Mouse (Mus musculus): Measurements from ENCODE around the gene Chid1. TPM values are rescaled to one million over a fixed set of nuclear protein-coding genes. Genes with fewer than 3 reads are reported as not detected.
"Not testable (repeated sequence)": the region's sequence is repeated elsewhere in the genome, so short reads cannot be mapped to it uniquely, and the experiment has no call there.

The Chid1 gene
- polyA plus RNA-seq, 1 experiment from 2014 or later, result 69.8 TPM

GRCm38 (mm10) chr7:141457236-141457635 lies 82.4 kb downstream of the Chid1 start:
- no peak for ATAC-seq
- Histone ChIP-seq H3K27ac (ENCODE audit: low read length) (no peak overlapping the region), H3K4me2 (ENCODE audit: low read depth, low read length) (no peak overlapping the region), H3K9ac (ENCODE audit: low read depth, low read length) (no peak overlapping the region), H3K36me3 (ENCODE audit: control insufficient read depth, insufficient read depth, low read length) (peaks cover 4% of the 10 kb centered on the region; the same call in 1 of the 2 replicates), H3K4me3 (ENCODE audit: low read length) (no peak overlapping the region), H3K27me3 (replicated peaks; ENCODE audit: control insufficient read depth, insufficient read depth, low read length) (peaks cover 5% of the 10 kb centered on the region), H3K4me1 (ENCODE audit: control insufficient read depth, insufficient read depth, low read length) (peaks cover 33% of the 10 kb centered on the region), H3K9me3 (ENCODE audit: control insufficient read depth, low read length) (no peaks in the 10 kb centered on the region)
- WGBS, result 95% methylated on average over 14 of the region's 14 CpGs

GRCm38 (mm10) chr7:141456739-141457138 lies 82.9 kb downstream of the Chid1 start:
- peaks cover 5% of the 10 kb centered on the region for H3K27me3 ChIP-seq (replicated peaks; ENCODE audit: control insufficient read depth, insufficient read depth, low read length)
- H3K4me1 ChIP-seq (ENCODE audit: control insufficient read depth, insufficient read depth, low read length), result peaks cover 29% of the 10 kb centered on the region
- H3K9me3 ChIP-seq (ENCODE audit: control insufficient read depth, low read length), result no peaks in the 10 kb centered on the region
- no peak overlapping the region for H3K27ac ChIP-seq (ENCODE audit: low read length)
- no peak overlapping the region for H3K4me2 ChIP-seq (ENCODE audit: low read depth, low read length)
- no peak overlapping the region for H3K4me3 ChIP-seq (ENCODE audit: low read length)
- WGBS, result 87% methylated on average over 6 of the region's 6 CpGs
- peaks cover 4% of the 10 kb centered on the region; the same call in 1 of the 2 replicates for H3K36me3 ChIP-seq (ENCODE audit: control insufficient read depth, insufficient read depth, low read length)
- no peak for ATAC-seq
- H3K9ac ChIP-seq (ENCODE audit: low read depth, low read length), result no peak overlapping the region

GRCm38 (mm10) chr7:141455610-141456314 lies 83.9 kb downstream of the Chid1 start:
- WGBS, result 3% methylated on average over 23 of the region's 23 CpGs
- peak overlapping the region; percentile 80 for H3K9ac ChIP-seq (ENCODE audit: low read depth, low read length)

GRCm38 (mm10) chr7:141454967-141455551 lies 84.6 kb downstream of the Chid1 start, which contains the start of gene Pnpla2:
Gene Pnpla2 (plus strand): TSS chr7:141455198.
- H3K36me3 ChIP-seq (ENCODE audit: control insufficient read depth, insufficient read depth, low read length), result peaks cover 11% of the 10 kb centered on the region

More at GRCm38 (mm10) chr7:141455610-141456314, 83.9 kb downstream of the Chid1 start:
- Histone ChIP-seq H3K4me2 (ENCODE audit: low read depth, low read length) (peak overlapping the region; percentile 82), H3K36me3 (ENCODE audit: control insufficient read depth, insufficient read depth, low read length) (peaks cover 11% of the 10 kb centered on the region), H3K4me1 (ENCODE audit: control insufficient read depth, insufficient read depth, low read length) (peaks cover 20% of the 10 kb centered on the region), H3K27me3 (replicated peaks; ENCODE audit: control insufficient read depth, insufficient read depth, low read length) (0 out of 2 replicates have a peak, but pooled peaks cover 2% of the 10 kb centered on the region), H3K9me3 (ENCODE audit: control insufficient read depth, low read length) (no peaks in the 10 kb centered on the region), H3K27ac (ENCODE audit: low read length) (peak overlapping the region; percentile 88), H3K4me3 (ENCODE audit: low read length) (peak overlapping the region; percentile 73)
- ATAC-seq, result peak; percentile 43

DNA sequence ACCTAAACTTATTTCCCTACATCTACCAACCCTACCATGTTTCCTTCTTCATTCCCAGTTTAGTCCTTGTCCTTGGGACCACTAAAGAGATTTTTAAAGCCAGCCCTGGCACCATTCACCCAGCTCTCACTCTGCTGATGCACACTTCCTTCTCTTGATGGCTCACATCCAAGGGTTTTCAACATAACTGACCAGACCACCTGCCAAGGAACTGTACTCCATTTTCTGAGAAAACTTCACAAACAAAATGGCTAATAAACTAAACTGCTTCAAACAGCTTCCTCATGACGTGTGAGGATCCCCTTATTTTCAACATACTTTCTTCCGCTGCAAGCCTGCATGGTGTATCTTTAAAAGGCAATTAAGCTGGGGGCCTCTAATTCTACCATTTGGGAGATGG lies 86.0 kb downstream of the Chid1 start:
- Histone ChIP-seq H3K4me3 (ENCODE audit: low read length) (no peak overlapping the region), H3K9me3 (ENCODE audit: control insufficient read depth, low read length) (no peaks in the 10 kb centered on the region), H3K4me1 (ENCODE audit: control insufficient read depth, insufficient read depth, low read length) (peaks cover 22% of the 10 kb centered on the region), H3K27me3 (replicated peaks; ENCODE audit: control insufficient read depth, insufficient read depth, low read length) (no peaks in the 10 kb centered on the region), H3K27ac (ENCODE audit: low read length) (no peak overlapping the region), H3K4me2 (ENCODE audit: low read depth, low read length) (no peak overlapping the region), H3K9ac (ENCODE audit: low read depth, low read length) (no peak overlapping the region), H3K36me3 (ENCODE audit: control insufficient read depth, insufficient read depth, low read length) (peaks cover 14% of the 10 kb centered on the region; the same call in 1 of the 2 replicates)
- no peak for ATAC-seq
- WGBS, result 76% methylated on average over 2 of the region's 2 CpGs

More at GRCm38 (mm10) chr7:141454967-141455551, 84.6 kb downstream of the Chid1 start, which contains the start of gene Pnpla2:
- Histone ChIP-seq H3K27ac (ENCODE audit: low read length) (peak within 1 kb of the TSS; percentile 88), H3K4me3 (ENCODE audit: low read length) (peak within 1 kb of the TSS; percentile 73), H3K4me1 (ENCODE audit: control insufficient read depth, insufficient read depth, low read length) (peaks cover 15% of the 10 kb centered on the region), H3K4me2 (ENCODE audit: low read depth, low read length) (peak within 1 kb of the TSS; percentile 82), H3K27me3 (replicated peaks; ENCODE audit: control insufficient read depth, insufficient read depth, low read length) (no peaks in the 10 kb centered on the region), H3K9me3 (ENCODE audit: control insufficient read depth, low read length) (no peaks in the 10 kb centered on the region), H3K9ac (ENCODE audit: low read depth, low read length) (peak within 1 kb of the TSS; percentile 80)
- WGBS, result under 1% methylated on average over 45 of the region's 45 CpGs
- peak; percentile 87 for ATAC-seq

DNA sequence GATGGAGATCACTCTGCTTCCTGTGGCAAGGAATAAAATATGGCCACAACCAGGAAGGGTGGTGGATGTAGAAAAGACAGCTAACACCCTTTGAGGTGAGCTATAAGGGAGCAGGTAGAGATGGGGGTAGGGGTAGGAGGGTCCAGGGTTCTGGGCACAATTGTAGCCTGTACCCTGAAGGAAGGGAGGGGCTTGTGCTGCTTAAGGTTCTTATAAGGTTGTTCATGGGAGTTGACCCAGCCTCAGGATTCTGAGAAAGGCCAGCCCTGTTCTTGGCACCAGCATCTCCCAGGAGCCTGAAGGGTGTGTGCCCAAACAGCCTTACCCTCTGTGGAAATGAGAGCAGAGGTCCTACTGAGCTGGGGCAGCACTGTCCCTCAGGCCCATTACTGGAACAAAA lies 87.7 kb downstream of the Chid1 start:
- H3K36me3 ChIP-seq (ENCODE audit: control insufficient read depth, insufficient read depth, low read length), result peaks cover 14% of the 10 kb centered on the region; the same call in 1 of the 2 replicates
- no peak overlapping the region for H3K27ac ChIP-seq (ENCODE audit: low read length)

GRCm38 (mm10) chr7:141447110-141447991 lies 92.3 kb downstream of the Chid1 start, which contains the start of gene Rplp2:
Gene Rplp2 (plus strand): TSS chr7:141447370.
- peak within 1 kb of the TSS; percentile 88 for H3K27ac ChIP-seq (ENCODE audit: low read length)
- under 1% methylated on average over 63 of the region's 63 CpGs for WGBS

More for the DNA sequence above, 87.7 kb downstream of the Chid1 start:
- no peak overlapping the region for H3K4me3 ChIP-seq (ENCODE audit: low read length)
- H3K9ac ChIP-seq (ENCODE audit: low read depth, low read length), result no peak overlapping the region
- peaks cover 21% of the 10 kb centered on the region for H3K4me1 ChIP-seq (ENCODE audit: control insufficient read depth, insufficient read depth, low read length)
- H3K9me3 ChIP-seq (ENCODE audit: control insufficient read depth, low read length), result no peaks in the 10 kb centered on the region
- no peak for ATAC-seq
- no peak overlapping the region for H3K4me2 ChIP-seq (ENCODE audit: low read depth, low read length)
- no peaks in the 10 kb centered on the region for H3K27me3 ChIP-seq (replicated peaks; ENCODE audit: control insufficient read depth, insufficient read depth, low read length)

GRCm38 (mm10) chr7:141446374-141446773 lies 93.3 kb downstream of the Chid1 start:
- H3K27ac ChIP-seq (ENCODE audit: low read length); H3K9me3 ChIP-seq (ENCODE audit: control insufficient read depth, low read length); H3K27me3 ChIP-seq (replicated peaks; ENCODE audit: control insufficient read depth, insufficient read depth, low read length); H3K9ac ChIP-seq (ENCODE audit: low read depth, low read length); ATAC-seq: not testable (repeated sequence)
- H3K4me1 ChIP-seq (ENCODE audit: control insufficient read depth, insufficient read depth, low read length), result peaks cover 34% of the 10 kb centered on the region
- 67% methylated on average over 3 of the region's 3 CpGs for WGBS
- peak overlapping the region; percentile 77; the same call in 1 of the 2 replicates for H3K4me3 ChIP-seq (ENCODE audit: low read length)
- H3K4me2 ChIP-seq (ENCODE audit: low read depth, low read length), result peak overlapping the region; percentile 52; the same call in 1 of the 2 replicates
- H3K36me3 ChIP-seq (ENCODE audit: control insufficient read depth, insufficient read depth, low read length), result peaks cover 10% of the 10 kb centered on the region; the same call in 1 of the 2 replicates

More at GRCm38 (mm10) chr7:141447110-141447991, 92.3 kb downstream of the Chid1 start, which contains the start of gene Rplp2:
- peak within 1 kb of the TSS; percentile 91 for H3K9ac ChIP-seq (ENCODE audit: low read depth, low read length)
- no peaks in the 10 kb centered on the region for H3K9me3 ChIP-seq (ENCODE audit: control insufficient read depth, low read length)
- H3K27me3 ChIP-seq (replicated peaks; ENCODE audit: control insufficient read depth, insufficient read depth, low read length), result no peaks in the 10 kb centered on the region
- peak within 1 kb of the TSS; percentile 63 for H3K4me2 ChIP-seq (ENCODE audit: low read depth, low read length)
- peak; percentile 90 for ATAC-seq
- peak within 1 kb of the TSS; percentile 77 for H3K4me3 ChIP-seq (ENCODE audit: low read length)
- H3K36me3 ChIP-seq (ENCODE audit: control insufficient read depth, insufficient read depth, low read length), result peaks cover 14% of the 10 kb centered on the region; the same call in 1 of the 2 replicates
- H3K4me1 ChIP-seq (ENCODE audit: control insufficient read depth, insufficient read depth, low read length), result peaks cover 32% of the 10 kb centered on the region
